Mouse (Mus musculus) hindbrain, embryonic 16.5 days (tissue): ENCODE measurements at regions not wholly inside any gene's neighbourhood (a gene's known extent, or its start where the extent isn't known, plus 50 kb on each side); places are given as distances from the start of the nearest gene placed in this dataset.
"Not testable (repeated sequence)": the region's sequence is repeated elsewhere in the genome, so short reads cannot be mapped to it uniquely, and the experiment has no call there.

ENCODE experiments used
- ATAC-seq: fragments of 200-750 bp; cut with Nextera tagmentation; 2 replicates; pipeline ENCODE4 v1.8.0; 2017; ENCODE audit warnings: moderate TSS enrichment, moderate library complexity
- H3K27ac ChIP-seq: fragments of 300-500 bp; sonication (generic); 2 replicates; pipeline ENCODE4 v1.5.1; 2014; ENCODE audit warnings: low read depth, mild to moderate bottlenecking, control low read depth, low read length, moderate library complexity
- H3K27me3 ChIP-seq: fragments of 300-500 bp; sonication (generic); replicated peaks from 2 replicates; pipeline ENCODE4 v1.6.1; 2014; ENCODE audit warnings: low read length; ENCODE audit not compliant: control insufficient read depth, insufficient read depth
- H3K36me3 ChIP-seq: fragments of 300-500 bp; sonication (generic); 2 replicates; pipeline ENCODE4 v1.6.1; 2014; ENCODE audit warnings: mild to moderate bottlenecking, low read length, moderate library complexity, mixed read lengths; ENCODE audit not compliant: control insufficient read depth, insufficient read depth
- H3K4me1 ChIP-seq: fragments of 300-500 bp; sonication (generic); 2 replicates; pipeline ENCODE4 v1.6.1; 2014; ENCODE audit warnings: low read depth, low read length; ENCODE audit not compliant: control insufficient read depth, insufficient read depth
- H3K4me2 ChIP-seq: fragments of 300-500 bp; sonication (generic); 2 replicates; pipeline ENCODE4 v1.6.1; 2014; ENCODE audit warnings: mild to moderate bottlenecking, low read length, control low read depth, moderate library complexity
- H3K4me3 ChIP-seq: fragments of 300-500 bp; sonication (generic); 2 replicates; pipeline ENCODE4 v1.5.1; 2014; ENCODE audit warnings: mild to moderate bottlenecking, low read length, control low read depth, moderate library complexity
- H3K9ac ChIP-seq: fragments of 300-500 bp; sonication (generic); 2 replicates; pipeline ENCODE4 v1.6.1; 2014; ENCODE audit warnings: low read depth, mild to moderate bottlenecking, control low read depth, low read length, moderate library complexity
- H3K9me3 ChIP-seq: fragments of 300-500 bp; sonication (generic); 2 replicates; pipeline ENCODE4 v1.6.1; 2014; ENCODE audit warnings: mild to moderate bottlenecking, low read length, moderate library complexity; ENCODE audit not compliant: control insufficient read depth
- WGBS: fragments of 180-500 bp; shearing (Covaris S2); extraction: QIAGEN DNeasy Blood & Tissue Kit; methylation state at CpG from one replicate; pipeline ENCODE4 v1.1.7; 2014; 5-methylcytosine and 5-hydroxymethylcytosine counted together

DNA sequence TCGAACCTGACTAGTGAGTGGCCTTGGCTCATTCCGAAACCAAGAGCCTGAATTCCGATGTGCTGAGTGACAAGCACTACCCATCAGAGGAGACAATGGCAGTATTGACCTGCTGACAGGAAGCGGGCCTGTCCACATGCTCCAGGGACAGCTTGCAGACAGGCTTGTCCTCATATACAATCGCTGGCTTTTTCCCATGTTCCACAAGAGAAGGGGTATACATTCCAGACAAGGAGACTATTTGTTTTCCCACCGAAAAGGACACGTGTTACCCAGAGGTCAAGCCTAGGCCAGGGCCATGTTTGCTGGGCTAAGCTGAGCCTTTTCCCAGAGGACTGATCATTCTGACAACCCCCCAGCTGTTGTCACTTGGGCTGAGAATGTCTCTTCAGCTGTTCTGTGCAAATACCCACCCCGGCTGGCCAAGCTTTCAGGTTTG is 77.5 kb upstream of the Spon1 start:
- ATAC-seq = no peak
- WGBS = 57% methylated on average over 8 of the region's 8 CpGs

DNA sequence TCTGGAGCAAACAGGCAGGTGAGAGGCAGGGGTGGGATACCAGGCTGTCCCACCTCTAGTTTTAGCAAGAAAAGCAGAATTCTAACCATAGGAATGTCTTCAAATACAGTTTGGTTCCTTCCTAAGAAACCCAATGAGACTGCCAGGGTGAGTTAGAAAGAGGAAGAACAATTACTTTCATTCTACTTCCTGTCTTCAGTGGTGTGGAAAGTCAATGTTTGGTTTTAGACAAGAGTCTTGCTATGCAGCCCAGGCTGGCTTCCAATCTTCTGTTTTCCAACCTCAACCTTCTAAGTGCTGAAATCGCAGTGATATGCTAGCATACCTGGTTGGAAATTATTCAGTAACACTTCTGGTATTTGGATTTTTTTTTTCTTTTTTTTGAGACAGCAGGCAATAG is 77.1 kb upstream of the Spon1 start:
- no peak overlapping the region for H3K4me2 ChIP-seq
- 79% methylated on average over 1 of the region's 1 CpGs for WGBS
- no peaks in the 10 kb centered on the region for H3K9me3 ChIP-seq
- no peak overlapping the region for H3K27ac ChIP-seq
- no peaks in the 10 kb centered on the region for H3K36me3 ChIP-seq
- H3K4me3 ChIP-seq = no peak overlapping the region
- H3K9ac ChIP-seq = no peak overlapping the region
- ATAC-seq = no peak
- H3K27me3 ChIP-seq = no peaks in the 10 kb centered on the region
- H3K4me1 ChIP-seq = no peaks in the 10 kb centered on the region

More for the DNA sequence above, 77.5 kb upstream of the Spon1 start:
- H3K4me3 ChIP-seq = no peak overlapping the region
- no peak overlapping the region for H3K27ac ChIP-seq
- H3K4me2 ChIP-seq = no peak overlapping the region
- H3K27me3 ChIP-seq = no peaks in the 10 kb centered on the region
- no peak overlapping the region for H3K9ac ChIP-seq
- H3K36me3 ChIP-seq = no peaks in the 10 kb centered on the region
- H3K9me3 ChIP-seq = no peaks in the 10 kb centered on the region
- H3K4me1 ChIP-seq = no peaks in the 10 kb centered on the region

DNA sequence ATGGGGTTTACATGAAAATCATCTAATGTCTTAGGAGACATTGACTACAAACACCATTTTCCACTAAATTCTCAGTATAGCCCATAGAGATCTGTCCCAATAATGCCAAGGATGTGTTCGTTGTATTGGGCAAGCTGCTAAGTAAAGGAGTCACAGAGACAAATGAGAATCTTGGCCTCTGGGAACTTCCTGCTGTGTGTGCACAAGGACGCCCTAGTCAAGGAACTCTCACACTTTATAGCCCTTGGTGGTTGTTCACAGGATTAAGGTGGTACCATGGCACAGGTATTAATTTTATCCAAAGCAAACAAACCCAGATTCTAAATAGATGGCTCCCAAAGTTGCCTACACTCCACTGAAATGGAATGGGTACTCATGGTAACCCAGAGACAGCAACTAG is 76.7 kb upstream of the Spon1 start:
- Histone ChIP-seq H3K4me1 (no peaks in the 10 kb centered on the region), H3K9ac (no peak overlapping the region), H3K4me3 (no peak overlapping the region), H3K9me3 (no peaks in the 10 kb centered on the region), H3K27me3 (no peaks in the 10 kb centered on the region), H3K27ac (no peak overlapping the region), H3K36me3 (no peaks in the 10 kb centered on the region), H3K4me2 (no peak overlapping the region)
- WGBS = 77% methylated on average over 2 of the region's 2 CpGs
- no peak for ATAC-seq

DNA sequence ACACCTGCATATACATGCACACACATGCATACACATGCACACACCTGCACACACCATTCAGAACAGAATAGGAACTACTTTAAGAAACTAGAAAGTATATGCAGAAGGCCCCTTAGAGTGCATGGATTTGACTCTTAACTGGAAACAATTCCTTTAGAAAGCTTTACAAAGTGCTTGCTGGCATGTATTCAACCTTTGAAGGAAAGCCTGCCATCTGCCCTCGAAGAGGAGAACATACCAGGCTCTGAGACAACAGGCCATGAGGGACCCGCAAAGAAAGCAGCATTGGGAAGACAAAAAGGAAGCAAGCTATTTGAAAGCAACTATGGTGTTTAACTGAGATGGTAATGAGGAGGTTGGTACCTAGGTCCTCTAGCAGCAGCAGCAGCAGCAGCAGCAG is 74.0 kb upstream of the Spon1 start:
- no peak for ATAC-seq
- 39% methylated on average over 2 of the region's 2 CpGs for WGBS
- H3K9ac ChIP-seq = no peak overlapping the region
- H3K27me3 ChIP-seq = no peaks in the 10 kb centered on the region
- H3K36me3 ChIP-seq = no peaks in the 10 kb centered on the region
- peaks cover 3% of the 10 kb centered on the region; the same call in 1 of the 2 replicates for H3K4me1 ChIP-seq
- H3K4me2 ChIP-seq = no peak overlapping the region
- H3K9me3 ChIP-seq = no peaks in the 10 kb centered on the region
- no peak overlapping the region for H3K27ac ChIP-seq
- no peak overlapping the region for H3K4me3 ChIP-seq

DNA sequence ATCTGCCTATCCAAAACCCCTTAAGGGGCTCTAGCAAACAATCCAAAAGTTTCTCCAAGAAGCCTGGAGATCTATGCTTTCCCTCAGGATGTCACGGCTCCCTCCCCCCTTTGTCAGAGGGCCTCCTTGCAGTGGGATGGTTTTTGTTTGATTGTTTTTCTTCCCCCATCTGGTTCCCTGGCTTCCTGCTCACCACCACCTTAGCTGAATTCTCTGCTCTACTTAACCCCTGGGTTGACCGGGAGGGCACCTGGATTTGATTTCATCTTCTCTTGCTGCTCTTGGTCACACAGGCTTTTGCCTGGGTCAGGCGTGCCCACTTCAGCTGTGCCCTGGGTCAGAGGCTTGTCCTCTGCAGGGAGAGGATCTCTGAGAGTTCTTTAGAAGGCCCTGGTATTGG is 72.3 kb upstream of the Spon1 start:
- Histone ChIP-seq H3K27ac (no peak overlapping the region), H3K4me2 (no peak overlapping the region), H3K9ac (no peak overlapping the region), H3K36me3 (no peaks in the 10 kb centered on the region), H3K9me3 (no peaks in the 10 kb centered on the region), H3K27me3 (no peaks in the 10 kb centered on the region), H3K4me1 (peaks cover 3% of the 10 kb centered on the region; the same call in 1 of the 2 replicates), H3K4me3 (no peak overlapping the region)
- 67% methylated on average over 3 of the region's 3 CpGs for WGBS
- ATAC-seq = no peak

DNA sequence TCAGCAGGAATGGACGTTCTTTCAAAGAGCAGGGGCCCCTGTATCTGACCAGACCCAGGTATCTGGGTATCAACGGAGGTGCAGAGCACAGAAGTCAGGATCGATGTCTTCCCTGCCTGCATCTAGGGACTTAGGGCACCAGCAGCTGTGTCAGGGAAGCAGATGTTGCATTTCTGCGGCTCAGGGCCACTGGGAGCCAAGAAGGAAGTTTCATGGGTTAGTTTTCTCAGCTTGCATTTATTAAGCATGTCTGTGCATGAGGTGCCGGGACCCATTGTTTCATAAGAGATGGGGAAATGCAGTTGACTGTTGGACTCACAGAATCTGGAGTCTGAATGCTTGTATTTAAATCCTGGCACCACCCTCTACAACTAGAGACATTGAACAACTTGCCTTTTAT is 71.3 kb upstream of the Spon1 start:
- WGBS = 48% methylated on average over 5 of the region's 5 CpGs
- no peaks in the 10 kb centered on the region for H3K9me3 ChIP-seq
- H3K27ac ChIP-seq = no peak overlapping the region
- H3K9ac ChIP-seq = no peak overlapping the region
- ATAC-seq = no peak
- H3K4me1 ChIP-seq = peaks cover 3% of the 10 kb centered on the region; the same call in 1 of the 2 replicates
- no peaks in the 10 kb centered on the region for H3K36me3 ChIP-seq
- no peak overlapping the region for H3K4me3 ChIP-seq
- H3K27me3 ChIP-seq = no peaks in the 10 kb centered on the region
- no peak overlapping the region for H3K4me2 ChIP-seq

DNA sequence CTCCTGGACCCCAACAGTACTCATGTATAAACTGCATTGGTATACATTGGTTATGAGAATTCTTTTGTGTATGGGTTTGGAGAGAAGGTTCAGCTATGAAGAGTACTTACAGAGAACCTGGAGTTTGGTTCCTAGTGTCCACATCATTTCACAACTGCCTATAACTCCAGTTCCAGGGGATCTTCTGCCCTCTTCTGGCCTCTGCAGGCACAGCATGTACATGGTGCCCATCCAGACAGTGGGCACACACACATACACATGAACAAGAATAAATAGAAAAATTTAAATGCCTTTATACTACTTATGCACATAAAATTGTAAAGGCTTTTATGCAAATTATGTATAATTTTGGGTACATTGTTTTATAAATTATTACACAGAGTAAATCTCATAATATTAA is 59.9 kb upstream of the Spon1 start:
- H3K27me3 ChIP-seq = no peaks in the 10 kb centered on the region
- no peaks in the 10 kb centered on the region for H3K36me3 ChIP-seq
- H3K9me3 ChIP-seq = no peaks in the 10 kb centered on the region
- H3K27ac ChIP-seq = no peak overlapping the region
- no peak overlapping the region for H3K4me2 ChIP-seq
- H3K9ac ChIP-seq = no peak overlapping the region
- no peaks in the 10 kb centered on the region for H3K4me1 ChIP-seq
- H3K4me3 ChIP-seq = no peak overlapping the region
- no peak for ATAC-seq

DNA sequence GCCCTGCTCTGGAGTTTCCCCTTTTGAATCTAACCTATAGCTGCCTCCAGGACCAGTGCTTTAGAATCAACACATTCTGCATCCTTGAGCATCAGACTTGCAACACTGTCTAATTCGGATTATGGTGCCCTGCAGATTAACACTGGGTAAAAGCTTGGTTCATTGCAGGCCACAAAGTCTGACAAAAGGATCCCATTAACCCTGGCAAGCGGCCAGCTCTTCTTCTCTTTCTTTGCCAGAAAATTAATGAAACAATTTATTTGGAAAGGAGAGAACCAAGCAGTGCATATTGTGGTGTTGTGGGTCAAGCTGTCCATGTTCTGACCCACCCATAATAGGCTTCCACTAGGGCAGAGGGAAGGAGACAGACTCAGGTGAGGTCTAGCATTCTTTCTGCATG is 58.2 kb upstream of the Spon1 start:
- no peak overlapping the region for H3K27ac ChIP-seq
- H3K4me3 ChIP-seq = no peak overlapping the region
- H3K9me3 ChIP-seq = no peaks in the 10 kb centered on the region
- no peak overlapping the region for H3K9ac ChIP-seq
- no peak overlapping the region for H3K4me2 ChIP-seq
- no peak for ATAC-seq
- 67% methylated on average over 2 of the region's 2 CpGs for WGBS
- no peaks in the 10 kb centered on the region for H3K27me3 ChIP-seq
- no peaks in the 10 kb centered on the region for H3K36me3 ChIP-seq
- no peaks in the 10 kb centered on the region for H3K4me1 ChIP-seq

DNA sequence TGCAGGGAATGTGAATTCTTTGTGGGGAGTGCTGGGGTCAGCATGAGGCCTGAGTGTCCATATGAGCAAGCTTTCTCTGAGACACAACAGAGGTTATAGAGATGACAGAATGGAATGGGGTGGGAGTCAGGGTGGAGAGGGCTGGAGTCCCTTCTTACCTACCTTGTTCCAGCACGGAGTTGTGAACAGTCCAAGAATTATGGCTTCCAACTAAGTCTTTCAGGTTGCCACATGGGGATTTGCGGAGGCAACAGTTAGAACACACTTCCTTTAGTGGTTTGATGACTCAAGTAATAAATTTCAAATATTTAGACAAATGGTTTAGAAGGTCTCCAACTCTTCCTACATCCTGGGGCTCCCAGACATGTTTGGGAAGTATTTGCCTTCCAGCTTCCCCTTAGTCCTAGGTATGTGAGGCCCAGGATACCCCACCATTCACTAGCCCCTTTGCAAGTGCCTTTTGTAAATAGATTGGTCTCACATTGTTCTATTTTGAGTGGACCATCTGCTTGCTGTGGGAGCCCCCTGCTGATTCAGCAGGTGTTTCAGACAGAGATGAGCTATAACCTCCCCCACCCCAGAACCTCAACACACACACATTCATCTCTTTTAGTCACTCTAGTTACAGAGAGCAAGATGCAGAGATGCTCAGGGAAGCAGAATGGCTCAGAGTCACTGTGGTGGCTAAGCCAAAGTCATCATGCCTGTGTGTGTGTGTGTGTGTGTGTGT is 55.1 kb upstream of the Spon1 start:
- Histone ChIP-seq H3K36me3 (no peaks in the 10 kb centered on the region), H3K9me3 (no peaks in the 10 kb centered on the region), H3K4me1 (no peaks in the 10 kb centered on the region), H3K27me3 (no peaks in the 10 kb centered on the region), H3K4me2 (no peak overlapping the region), H3K4me3 (no peak overlapping the region), H3K27ac (no peak overlapping the region), H3K9ac (no peak overlapping the region)
- WGBS = 74% methylated on average over 2 of the region's 2 CpGs
- ATAC-seq = peak; percentile 68

DNA sequence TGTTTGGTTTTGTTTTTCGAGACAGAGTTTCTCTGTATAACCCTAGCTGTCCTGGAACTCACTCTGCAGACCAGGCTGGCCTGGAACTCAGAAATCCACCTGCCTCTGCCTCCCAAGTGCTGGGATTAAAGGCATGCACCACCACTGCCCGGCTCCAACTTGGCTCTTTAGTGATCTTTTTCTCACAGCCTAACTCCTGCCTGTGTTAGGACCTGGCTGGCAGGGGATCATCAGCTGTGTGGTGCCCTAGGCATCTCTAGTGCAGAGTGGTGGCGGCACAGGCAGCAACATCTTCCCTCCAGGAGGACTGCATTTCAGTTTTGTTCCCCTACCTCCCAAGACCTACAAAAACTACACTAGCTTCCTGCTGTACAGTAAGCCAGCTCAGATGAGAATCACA is 54.4 kb upstream of the Spon1 start:
- H3K27ac ChIP-seq, H3K4me3 ChIP-seq, H3K27me3 ChIP-seq, H3K4me2 ChIP-seq, H3K9ac ChIP-seq, H3K4me1 ChIP-seq, ATAC-seq, H3K36me3 ChIP-seq, H3K9me3 ChIP-seq: not testable (repeated sequence)
- 77% methylated on average over 3 of the region's 3 CpGs for WGBS
